Mouse (Mus musculus) stomach, postnatal 0 days (tissue): ENCODE results near the gene Armc9. TPM values are rescaled to one million over a fixed set of nuclear protein-coding genes. Genes with fewer than 3 reads are reported as not detected.

Experiments used
- ATAC-seq: fragments of 200-750 bp; cut with Nextera tagmentation; 2 replicates; pipeline ENCODE4 v1.8.0; 2017; ENCODE audit not compliant: low FRiP score, low TSS enrichment
- DNase-seq: peaks from one replicate; pipeline ENCODE4 v3.0.0-alpha.2; 2016; ENCODE audit warnings: low spot score
- H3K27ac ChIP-seq: fragments of 300-500 bp; sonication (generic); replicated peaks from 2 replicates; pipeline ENCODE4 v1.5.1; 2014; ENCODE audit warnings: mild to moderate bottlenecking, control low read depth
- H3K27me3 ChIP-seq: fragments of 300-500 bp; sonication (generic); 2 replicates; pipeline ENCODE4 v1.6.1; 2014; ENCODE audit warnings: low read length; ENCODE audit not compliant: control insufficient read depth, insufficient read depth
- H3K36me3 ChIP-seq: fragments of 300-500 bp; sonication (generic); 2 replicates; pipeline ENCODE4 v1.6.1; 2014; ENCODE audit warnings: low read length, mixed read lengths; ENCODE audit not compliant: control insufficient read depth, insufficient read depth
- H3K4me1 ChIP-seq: fragments of 300-500 bp; sonication (generic); replicated peaks from 2 replicates; pipeline ENCODE4 v1.6.1; 2014; ENCODE audit warnings: antibody characterized with exemption; ENCODE audit not compliant: control insufficient read depth, insufficient read depth
- H3K4me2 ChIP-seq: fragments of 300-500 bp; sonication (generic); replicated peaks from 2 replicates; pipeline ENCODE4 v1.6.1; 2014; ENCODE audit warnings: low read depth, mild to moderate bottlenecking, control low read depth, moderate library complexity
- H3K4me3 ChIP-seq: fragments of 300-500 bp; sonication (generic); 2 replicates; pipeline ENCODE4 v1.5.1; 2014; ENCODE audit warnings: low read depth, low read length, control low read depth
- H3K9ac ChIP-seq: fragments of 300-500 bp; sonication (generic); 2 replicates; pipeline ENCODE4 v1.6.1; 2014; ENCODE audit warnings: mild to moderate bottlenecking, low read length, control low read depth, mixed read lengths
- H3K9me3 ChIP-seq: fragments of 300-500 bp; sonication (generic); 2 replicates; pipeline ENCODE4 v1.6.1; 2016; ENCODE audit warnings: low read length; ENCODE audit not compliant: control insufficient read depth
- CTCF ChIP-seq: IDR thresholded peaks from 2 replicates; pipeline ENCODE4 v1.5.1; 2016; ENCODE audit warnings: antibody characterized with exemption, low read depth, mild to moderate bottlenecking, moderate library complexity
- EP300 ChIP-seq: optimal IDR thresholded peaks from 2 replicates; pipeline ENCODE3; 2016; ENCODE audit warnings: antibody characterized with exemption
- WGBS: fragments of 180-500 bp; shearing (Covaris S2); extraction: QIAGEN DNeasy Blood & Tissue Kit; methylation state at CpG from one replicate; pipeline ENCODE4 v1.1.7; 2014; 5-methylcytosine and 5-hydroxymethylcytosine counted together
- polyA plus RNA-seq: library from polyadenylated mRNA; unstranded; fragments of >200 nt; fragmentation: Nextera tagmentation; extraction: Ambion mirVana; gene quantifications from 2 replicates; pipeline ENCODE4 v1.2.1, GENCODE M21; 2015

The Armc9 gene
- polyA plus RNA-seq, 1 experiment from 2014 or later: 7.3 TPM

DNA sequence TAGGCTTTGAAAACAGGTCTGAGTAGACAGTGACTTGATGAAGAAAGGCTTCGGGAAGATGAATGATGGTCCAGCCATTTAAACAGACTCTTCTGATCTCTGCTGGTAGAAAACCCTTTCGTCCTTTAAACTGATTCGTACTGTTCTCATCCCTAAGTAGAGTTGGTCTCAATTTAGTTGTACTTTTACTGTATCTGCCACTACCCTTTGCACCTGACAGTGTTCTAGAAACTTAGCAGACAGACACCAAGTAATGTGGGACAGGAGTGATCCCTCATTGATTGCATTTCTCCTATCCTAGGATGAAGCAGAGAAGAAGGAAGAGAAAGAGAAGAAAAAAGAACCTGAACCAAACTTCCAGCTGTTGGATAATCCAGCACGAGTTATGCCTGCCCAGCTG lies 21.2 kb upstream of the Armc9 start, which contains the start of gene Gm21972:
TSS of gene Gm21972 (plus strand) at position 301 of the 400 bp plus-strand sequence.
- H3K4me3 ChIP-seq: no peak within 1 kb of the TSS
- peaks cover 27% of the 10 kb centered on the region for H3K36me3 ChIP-seq
- H3K4me2 ChIP-seq: no peak within 1 kb of the TSS
- no peak for ATAC-seq
- 95% methylated on average over 4 of the region's 4 CpGs for WGBS
- DNase-seq: no peak
- H3K9ac ChIP-seq: no peak within 1 kb of the TSS
- TF ChIP-seq CTCF (no peak), EP300 (no peak)
- H3K9me3 ChIP-seq: no peaks in the 10 kb centered on the region
- H3K27me3 ChIP-seq: no peaks in the 10 kb centered on the region
- no peaks in the 10 kb centered on the region for H3K4me1 ChIP-seq
- no peak within 1 kb of the TSS for H3K27ac ChIP-seq

DNA sequence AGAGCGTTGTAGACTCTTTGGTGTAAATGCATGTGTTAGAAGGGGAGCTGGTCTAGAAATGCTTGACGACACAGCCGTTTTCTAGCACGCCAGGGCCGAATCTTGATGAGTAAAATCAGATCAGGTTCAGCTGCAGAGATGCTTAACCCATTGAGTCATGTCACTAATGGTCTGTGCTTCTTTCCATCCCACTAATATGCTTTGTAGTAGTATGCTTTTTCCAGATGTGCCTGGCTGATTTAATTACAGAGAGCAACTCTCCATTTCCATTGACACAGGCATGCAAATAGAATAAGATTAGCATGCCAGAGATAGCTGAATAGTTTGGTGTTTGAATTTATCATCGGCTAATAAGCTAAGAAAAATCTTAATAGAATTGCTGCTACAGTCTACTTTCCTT lies 19.3 kb upstream of the Armc9 start:
- 92% methylated on average over 6 of the region's 6 CpGs for WGBS
- Histone ChIP-seq H3K9ac (no peak overlapping the region), H3K4me1 (no peaks in the 10 kb centered on the region), H3K4me2 (no peak overlapping the region), H3K36me3 (peaks cover 29% of the 10 kb centered on the region), H3K4me3 (no peak overlapping the region), H3K27ac (no peak overlapping the region), H3K9me3 (no peaks in the 10 kb centered on the region), H3K27me3 (no peaks in the 10 kb centered on the region)
- TF ChIP-seq CTCF: no peak
- TF ChIP-seq EP300: no peak
- ATAC-seq: no peak
- DNase-seq: no peak

DNA sequence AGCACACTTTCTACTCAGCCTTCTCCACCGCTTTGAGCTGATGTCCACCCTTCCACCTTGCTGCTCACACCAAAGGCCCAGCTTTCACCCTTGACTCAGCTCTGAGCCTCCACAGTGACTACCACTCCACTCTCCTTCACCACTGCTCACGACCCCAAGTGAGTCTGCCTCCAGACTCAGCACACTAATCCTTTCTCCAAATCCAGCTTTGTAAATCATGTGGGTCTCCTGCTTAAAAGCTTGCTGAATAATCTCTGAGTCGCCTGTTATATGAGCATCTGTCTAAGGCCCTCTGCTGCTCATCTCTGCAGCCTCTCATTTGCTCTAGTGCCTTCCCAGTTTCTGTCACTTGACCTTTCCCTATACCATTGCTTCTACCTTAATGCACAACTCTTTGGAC lies 13.5 kb upstream of the Armc9 start:
- Histone ChIP-seq H3K4me2 (no peak overlapping the region), H3K9ac (no peak overlapping the region), H3K9me3 (no peaks in the 10 kb centered on the region), H3K36me3 (peaks cover 12% of the 10 kb centered on the region), H3K4me1 (no peaks in the 10 kb centered on the region), H3K27ac (no peak overlapping the region), H3K27me3 (no peaks in the 10 kb centered on the region), H3K4me3 (no peak overlapping the region)
- ATAC-seq (0 out of 2 replicates have a peak, but pooled peaks have one; percentile 22), DNase-seq (no peak)
- TF ChIP-seq EP300: no peak
- no peak for TF ChIP-seq CTCF
- 66% methylated on average over 3 of the region's 3 CpGs for WGBS

DNA sequence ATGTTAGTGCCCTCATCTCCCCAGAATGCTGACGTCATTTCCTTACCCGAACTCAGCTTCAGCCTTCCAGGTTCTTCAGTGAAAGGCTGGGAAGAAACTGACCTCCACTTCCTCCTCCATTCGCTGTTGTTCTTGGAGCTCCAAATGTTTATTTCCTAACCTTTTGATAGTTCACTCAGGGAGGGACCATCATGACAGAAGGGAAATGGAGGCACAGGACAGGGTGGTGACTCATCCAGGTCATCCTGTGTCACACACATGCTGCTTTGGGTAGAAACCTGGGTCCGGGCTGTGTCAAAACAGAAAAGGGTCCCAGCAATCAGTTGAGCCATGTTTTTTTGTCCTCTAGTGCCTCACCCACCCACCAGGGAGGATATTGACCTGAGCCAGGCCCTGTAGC lies 11.4 kb upstream of the Armc9 start:
- H3K9ac ChIP-seq: no peak overlapping the region
- TF ChIP-seq CTCF (no peak), EP300 (no peak)
- H3K4me1 ChIP-seq: no peaks in the 10 kb centered on the region
- no peaks in the 10 kb centered on the region for H3K27me3 ChIP-seq
- no peak for ATAC-seq
- H3K4me2 ChIP-seq: no peak overlapping the region
- no peaks in the 10 kb centered on the region for H3K9me3 ChIP-seq
- no peak overlapping the region for H3K4me3 ChIP-seq
- H3K27ac ChIP-seq: no peak overlapping the region
- 82% methylated on average over 4 of the region's 4 CpGs for WGBS
- no peak for DNase-seq
- H3K36me3 ChIP-seq: peaks cover 6% of the 10 kb centered on the region; the same call in 1 of the 2 replicates

- DNase-seq (no peak), ATAC-seq (no peak)
- Histone ChIP-seq H3K4me1 (no peaks in the 10 kb centered on the region), H3K9ac (no peak overlapping the region), H3K36me3 (no peaks in the 10 kb centered on the region), H3K4me3 (no peak overlapping the region), H3K9me3 (no peaks in the 10 kb centered on the region), H3K27me3 (no peaks in the 10 kb centered on the region), H3K27ac (no peak overlapping the region), H3K4me2 (no peak overlapping the region)
- WGBS: 74% methylated on average over 21 of the region's 21 CpGs
- TF ChIP-seq CTCF (peak; percentile 46), EP300 (no peak)
Measured at GRCm38 (mm10) chr1:86144001-86144944, 10.3 kb upstream of the Armc9 start.

- no peak overlapping the region for H3K4me2 ChIP-seq
- H3K27me3 ChIP-seq: no peaks in the 10 kb centered on the region
- H3K4me3 ChIP-seq: no peak overlapping the region
- DNase-seq (no peak), ATAC-seq (no peak)
- no peaks in the 10 kb centered on the region for H3K9me3 ChIP-seq
- no peaks in the 10 kb centered on the region for H3K36me3 ChIP-seq
- WGBS: 52% methylated on average over 5 of the region's 5 CpGs
- H3K27ac ChIP-seq: peak overlapping the region; percentile 56; the same call in 1 of the 2 replicates
- no peak for TF ChIP-seq CTCF
- TF ChIP-seq EP300: no peak
- no peak overlapping the region for H3K9ac ChIP-seq
- no peaks in the 10 kb centered on the region for H3K4me1 ChIP-seq
Measured at GRCm38 (mm10) chr1:86146293-86146692, 8.3 kb upstream of the Armc9 start.
